Mouse (Mus musculus): ENCODE measurements around the gene Gm9999. TPM values are rescaled to one million over a fixed set of nuclear protein-coding genes. Genes with fewer than 3 reads are reported as not detected.

Gene Gm9999
- polyA plus RNA-seq, 1 experiment from 2014 or later, result not detected

- H3K27me3 ChIP-seq (ENCODE audit: control insufficient read depth, insufficient read depth, low read depth, low read length), result no peaks in the 10 kb centered on the region
- no peak overlapping the region for H3K9ac ChIP-seq (ENCODE audit: low read depth, low read length)
- H3K4me1 ChIP-seq (ENCODE audit: control insufficient read depth, insufficient read depth, low read length), result no peaks in the 10 kb centered on the region
- H3K36me3 ChIP-seq (ENCODE audit: control insufficient read depth, insufficient read depth, low read length), result peaks cover 34% of the 10 kb centered on the region
- H3K4me2 ChIP-seq (ENCODE audit: low read length), result no peak overlapping the region
- no peak overlapping the region for H3K27ac ChIP-seq (ENCODE audit: low read length)
- ATAC-seq, result no peak
- H3K9me3 ChIP-seq (replicated peaks; ENCODE audit: control insufficient read depth, low read length, poor library complexity, severe bottlenecking), result no peaks in the 10 kb centered on the region
- H3K4me3 ChIP-seq (ENCODE audit: low read depth, low read length), result no peak overlapping the region
- 95% methylated on average over 3 of the region's 3 CpGs for WGBS
Observed at GRCm38 (mm10) chr7:46995558-46995957, 12.2 kb downstream of the Gm9999 start.

GRCm38 (mm10) chr7:46997008-46997407 lies 13.6 kb downstream of the Gm9999 start:
- Histone ChIP-seq H3K4me2 (ENCODE audit: low read length) (no peak overlapping the region), H3K9me3 (replicated peaks; ENCODE audit: control insufficient read depth, low read length, poor library complexity, severe bottlenecking) (no peaks in the 10 kb centered on the region), H3K9ac (ENCODE audit: low read depth, low read length) (no peak overlapping the region), H3K4me1 (ENCODE audit: control insufficient read depth, insufficient read depth, low read length) (peaks cover 6% of the 10 kb centered on the region), H3K27ac (ENCODE audit: low read length) (no peak overlapping the region), H3K36me3 (ENCODE audit: control insufficient read depth, insufficient read depth, low read length) (peaks cover 29% of the 10 kb centered on the region), H3K4me3 (ENCODE audit: low read depth, low read length) (no peak overlapping the region), H3K27me3 (ENCODE audit: control insufficient read depth, insufficient read depth, low read depth, low read length) (no peaks in the 10 kb centered on the region)
- ATAC-seq, result no peak
- WGBS, result 93% methylated on average over 4 of the region's 4 CpGs

- Histone ChIP-seq H3K27ac (ENCODE audit: low read length) (no peak overlapping the region), H3K9me3 (replicated peaks; ENCODE audit: control insufficient read depth, low read length, poor library complexity, severe bottlenecking) (no peaks in the 10 kb centered on the region), H3K4me1 (ENCODE audit: control insufficient read depth, insufficient read depth, low read length) (peaks cover 14% of the 10 kb centered on the region), H3K9ac (ENCODE audit: low read depth, low read length) (no peak overlapping the region), H3K27me3 (ENCODE audit: control insufficient read depth, insufficient read depth, low read depth, low read length) (no peaks in the 10 kb centered on the region), H3K36me3 (ENCODE audit: control insufficient read depth, insufficient read depth, low read length) (peaks cover 28% of the 10 kb centered on the region), H3K4me3 (ENCODE audit: low read depth, low read length) (no peak overlapping the region), H3K4me2 (ENCODE audit: low read length) (no peak overlapping the region)
- 89% methylated on average over 21 of the region's 21 CpGs for WGBS
- ATAC-seq, result no peak
Observed at GRCm38 (mm10) chr7:46997644-46998395, 14.4 kb downstream of the Gm9999 start.

- H3K27ac ChIP-seq (ENCODE audit: low read length), result no peak overlapping the region
- no peak for ATAC-seq
- WGBS, result 93% methylated on average over 2 of the region's 2 CpGs
Observed at GRCm38 (mm10) chr7:46998942-46999341, 15.6 kb downstream of the Gm9999 start.

GRCm38 (mm10) chr7:46999983-47000643 lies 16.7 kb downstream of the Gm9999 start:
- Histone ChIP-seq H3K36me3 (ENCODE audit: control insufficient read depth, insufficient read depth, low read length) (peaks cover 11% of the 10 kb centered on the region), H3K9me3 (replicated peaks; ENCODE audit: control insufficient read depth, low read length, poor library complexity, severe bottlenecking) (no peaks in the 10 kb centered on the region), H3K27ac (ENCODE audit: low read length) (no peak overlapping the region), H3K27me3 (ENCODE audit: control insufficient read depth, insufficient read depth, low read depth, low read length) (no peaks in the 10 kb centered on the region), H3K4me2 (ENCODE audit: low read length) (no peak overlapping the region), H3K9ac (ENCODE audit: low read depth, low read length) (no peak overlapping the region), H3K4me1 (ENCODE audit: control insufficient read depth, insufficient read depth, low read length) (peaks cover 14% of the 10 kb centered on the region), H3K4me3 (ENCODE audit: low read depth, low read length) (no peak overlapping the region)
- 83% methylated on average over 8 of the region's 8 CpGs for WGBS
- ATAC-seq, result no peak

More at GRCm38 (mm10) chr7:46998942-46999341, 15.6 kb downstream of the Gm9999 start:
- Histone ChIP-seq H3K9ac (ENCODE audit: low read depth, low read length) (no peak overlapping the region), H3K4me1 (ENCODE audit: control insufficient read depth, insufficient read depth, low read length) (peaks cover 14% of the 10 kb centered on the region), H3K36me3 (ENCODE audit: control insufficient read depth, insufficient read depth, low read length) (peaks cover 21% of the 10 kb centered on the region), H3K4me3 (ENCODE audit: low read depth, low read length) (no peak overlapping the region), H3K9me3 (replicated peaks; ENCODE audit: control insufficient read depth, low read length, poor library complexity, severe bottlenecking) (no peaks in the 10 kb centered on the region), H3K27me3 (ENCODE audit: control insufficient read depth, insufficient read depth, low read depth, low read length) (no peaks in the 10 kb centered on the region), H3K4me2 (ENCODE audit: low read length) (no peak overlapping the region)

GRCm38 (mm10) chr7:47000644-47000983 lies 17.2 kb downstream of the Gm9999 start:
- Histone ChIP-seq H3K27me3 (ENCODE audit: control insufficient read depth, insufficient read depth, low read depth, low read length) (no peaks in the 10 kb centered on the region), H3K4me1 (ENCODE audit: control insufficient read depth, insufficient read depth, low read length) (peaks cover 18% of the 10 kb centered on the region), H3K27ac (ENCODE audit: low read length) (no peak overlapping the region), H3K4me3 (ENCODE audit: low read depth, low read length) (no peak overlapping the region), H3K4me2 (ENCODE audit: low read length) (no peak overlapping the region), H3K9ac (ENCODE audit: low read depth, low read length) (no peak overlapping the region), H3K9me3 (replicated peaks; ENCODE audit: control insufficient read depth, low read length, poor library complexity, severe bottlenecking) (no peaks in the 10 kb centered on the region), H3K36me3 (ENCODE audit: control insufficient read depth, insufficient read depth, low read length) (peaks cover 11% of the 10 kb centered on the region)
- 43% methylated on average over 3 of the region's 3 CpGs for WGBS
- peak; percentile 68; the same call in 1 of the 2 replicates for ATAC-seq

GRCm38 (mm10) chr7:47001125-47001899 lies 17.9 kb downstream of the Gm9999 start:
- Histone ChIP-seq H3K4me1 (ENCODE audit: control insufficient read depth, insufficient read depth, low read length) (peaks cover 21% of the 10 kb centered on the region), H3K36me3 (ENCODE audit: control insufficient read depth, insufficient read depth, low read length) (peaks cover 9% of the 10 kb centered on the region)

GRCm38 (mm10) chr7:47001900-47002275 lies 18.5 kb downstream of the Gm9999 start:
- no peak overlapping the region for H3K4me3 ChIP-seq (ENCODE audit: low read depth, low read length)
- H3K27ac ChIP-seq (ENCODE audit: low read length), result no peak overlapping the region
- H3K27me3 ChIP-seq (ENCODE audit: control insufficient read depth, insufficient read depth, low read depth, low read length), result no peaks in the 10 kb centered on the region
- peaks cover 26% of the 10 kb centered on the region for H3K4me1 ChIP-seq (ENCODE audit: control insufficient read depth, insufficient read depth, low read length)
- peaks cover 9% of the 10 kb centered on the region for H3K36me3 ChIP-seq (ENCODE audit: control insufficient read depth, insufficient read depth, low read length)
- H3K9me3 ChIP-seq (replicated peaks; ENCODE audit: control insufficient read depth, low read length, poor library complexity, severe bottlenecking), result no peaks in the 10 kb centered on the region
- 60% methylated on average over 4 of the region's 4 CpGs for WGBS
- no peak overlapping the region for H3K9ac ChIP-seq (ENCODE audit: low read depth, low read length)
- ATAC-seq, result no peak
- no peak overlapping the region for H3K4me2 ChIP-seq (ENCODE audit: low read length)

More at GRCm38 (mm10) chr7:47001125-47001899, 17.9 kb downstream of the Gm9999 start:
- Histone ChIP-seq H3K9me3 (replicated peaks; ENCODE audit: control insufficient read depth, low read length, poor library complexity, severe bottlenecking) (no peaks in the 10 kb centered on the region), H3K4me3 (ENCODE audit: low read depth, low read length) (no peak overlapping the region), H3K4me2 (ENCODE audit: low read length) (no peak overlapping the region), H3K27ac (ENCODE audit: low read length) (no peak overlapping the region), H3K27me3 (ENCODE audit: control insufficient read depth, insufficient read depth, low read depth, low read length) (no peaks in the 10 kb centered on the region), H3K9ac (ENCODE audit: low read depth, low read length) (no peak overlapping the region)
- ATAC-seq, result no peak
- WGBS, result 87% methylated on average over 5 of the region's 5 CpGs
